Mouse (Mus musculus): ENCODE data around the gene Adgrf5. TPM values are rescaled to one million over a fixed set of nuclear protein-coding genes. Genes with fewer than 3 reads are reported as not detected.

Adgrf5 gene
- total and polyA plus RNA-seq, 3 experiments: not detected

GRCm38 (mm10) chr17:43399151-43399550 is 38.9 kb downstream of the Adgrf5 start:
- Histone ChIP-seq H3K27me3 (replicated peaks) (no peaks in the 10 kb centered on the region), H3K79me2 (replicated peaks; ENCODE audit: control insufficient read depth, extremely low read depth, insufficient read depth, poor library complexity, severe bottlenecking) (no peaks in the 10 kb centered on the region), H3K9ac (ENCODE audit: insufficient read depth, low read depth) (no peak overlapping the region), H3K4me2 (ENCODE audit: insufficient read depth, low read depth, poor library complexity, severe bottlenecking) (no peak overlapping the region), H3K9me3 (replicated peaks; ENCODE audit: low read length) (peaks cover 41% of the 10 kb centered on the region), H3K36me3 (replicated peaks in 1 of 2; ENCODE audit: control insufficient read depth in 1 of 2, insufficient read depth in 1 of 2, low read length in 1 of 2) (no peaks in the 10 kb centered on the region), H3K27ac (ENCODE audit: insufficient read depth, low read depth) (no peak overlapping the region), H3K4me3 (replicated peaks in 1 of 3; ENCODE audit: low read depth in 2 of 3, low read length in 2 of 3, poor library complexity in 1 of 3) (no peak overlapping the region), H3K4me1 (ENCODE audit: control insufficient read depth in 1 of 2, insufficient read depth in 2 of 2) (no peaks in the 10 kb centered on the region)
- TF ChIP-seq NRF1 (IDR thresholded peaks at IDR 0.05; ENCODE audit: low read depth, low read length) (no peak), JUND (conservative IDR thresholded peaks at IDR 0.05; ENCODE audit: low read depth, low read length) (no peak), E2F4 (IDR thresholded peaks at IDR 0.05; ENCODE audit: insufficient replicate concordance, low read depth, low read length) (no peak), ZMIZ1 (IDR thresholded peaks at IDR 0.05; ENCODE audit: low read depth, low read length) (no peak), HCFC1 (IDR thresholded peaks at IDR 0.05; ENCODE audit: low read depth, low read length) (no peak), ZNF384 (IDR thresholded peaks at IDR 0.05; ENCODE audit: low read depth, low read length) (no peak), CHD1 (IDR thresholded peaks at IDR 0.05; ENCODE audit: low read depth, low read length) (no peak), RCOR1 (conservative IDR thresholded peaks at IDR 0.05; ENCODE audit: low read depth, low read length) (no peak), ZC3H11A (IDR thresholded peaks at IDR 0.05; ENCODE audit: low read depth, low read length) (no peak), JUN (IDR thresholded peaks at IDR 0.05; ENCODE audit: insufficient read depth, low read depth, low read length) (no peak), TBP (conservative IDR thresholded peaks at IDR 0.05; ENCODE audit: low read depth, low read length) (no peak), NELFE (IDR thresholded peaks at IDR 0.05; ENCODE audit: low read depth, low read length) (no peak)
- DNase-seq (ENCODE audit: extremely low read depth): no peak
- dilution Hi-C loops (cut with MboI; ENCODE audit: extremely low pct_ligation_motif_present, extremely low pct_unique_long_range_greater_than_20kb, low sequenced_read_pairs) (no loop called here), in situ Hi-C loops (cut with MboI; ENCODE audit: low pct_ligation_motif_present, low pct_unique_long_range_greater_than_20kb, low sequenced_read_pairs) (no loop called here)

DNA sequence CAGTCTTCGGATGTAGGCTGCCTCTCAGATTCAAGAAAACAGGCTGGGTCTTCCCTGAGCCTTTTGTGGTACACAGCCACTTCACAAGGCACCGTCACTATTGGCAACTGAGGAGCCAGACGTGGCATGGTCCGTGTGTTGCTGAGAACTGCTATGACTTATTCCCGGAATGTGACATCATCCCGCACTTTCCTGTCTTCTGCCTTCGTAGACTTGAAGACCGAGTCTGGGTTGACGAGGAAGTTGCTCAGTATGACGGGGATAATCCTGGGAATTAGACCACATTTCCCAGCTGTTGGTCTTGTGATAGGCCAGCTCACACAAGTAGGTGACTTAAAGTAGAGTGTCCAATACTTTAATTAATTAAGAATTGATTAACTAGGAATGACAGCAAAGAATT is 40.2 kb downstream of the Adgrf5 start:
- Histone ChIP-seq H3K27me3 (replicated peaks) (no peaks in the 10 kb centered on the region), H3K36me3 (replicated peaks in 1 of 2; ENCODE audit: control insufficient read depth in 1 of 2, insufficient read depth in 1 of 2, low read length in 1 of 2) (no peaks in the 10 kb centered on the region), H3K27ac (ENCODE audit: insufficient read depth, low read depth) (no peak overlapping the region), H3K9ac (ENCODE audit: insufficient read depth, low read depth) (no peak overlapping the region), H3K9me3 (replicated peaks; ENCODE audit: low read length) (peaks cover 36% of the 10 kb centered on the region), H3K4me1 (ENCODE audit: control insufficient read depth in 1 of 2, insufficient read depth in 2 of 2) (no peaks in the 10 kb centered on the region), H3K79me2 (replicated peaks; ENCODE audit: control insufficient read depth, extremely low read depth, insufficient read depth, poor library complexity, severe bottlenecking) (no peaks in the 10 kb centered on the region; the same call in 1 of the 2 replicates), H3K4me3 (replicated peaks in 1 of 3; ENCODE audit: low read depth in 2 of 3, low read length in 2 of 3, poor library complexity in 1 of 3) (no peak overlapping the region), H3K4me2 (ENCODE audit: insufficient read depth, low read depth, poor library complexity, severe bottlenecking) (no peak overlapping the region)
- in situ Hi-C loops (cut with MboI; ENCODE audit: low pct_ligation_motif_present, low pct_unique_long_range_greater_than_20kb, low sequenced_read_pairs) (no loop called here), dilution Hi-C loops (cut with MboI; ENCODE audit: extremely low pct_ligation_motif_present, extremely low pct_unique_long_range_greater_than_20kb, low sequenced_read_pairs) (no loop called here)
- no peak for DNase-seq (ENCODE audit: extremely low read depth)
- TF ChIP-seq NRF1 (IDR thresholded peaks at IDR 0.05; ENCODE audit: low read depth, low read length) (no peak), PAX5 (IDR thresholded peaks at IDR 0.05; ENCODE audit: low read length) (no peak), USF2 (conservative IDR thresholded peaks at IDR 0.05; ENCODE audit: low read depth, low read length) (no peak), POLR2AphosphoS2 (IDR thresholded peaks at IDR 0.05; ENCODE audit: low read depth, low read length) (no peak), ZNF384 (IDR thresholded peaks at IDR 0.05; ENCODE audit: low read depth, low read length) (no peak), ZMIZ1 (IDR thresholded peaks at IDR 0.05; ENCODE audit: low read depth, low read length) (no peak)

All from CH12.LX (cell line).